Mouse (Mus musculus): Measurements from ENCODE around the gene Incenp. TPM values are rescaled to one million over a fixed set of nuclear protein-coding genes. Genes with fewer than 3 reads are reported as not detected.
A peak's percentile ranks its signal among the peaks of the same experiment; 100 is the strongest.

The Incenp gene
- polyA plus RNA-seq, 1 experiment from 2014 or later, result 84.8 TPM

GRCm38 (mm10) chr19:9923048-9923447, 23.7 kb upstream of the Incenp start:
- Histone ChIP-seq H3K27ac (ENCODE audit: low read depth) (no peak overlapping the region), H3K36me3 (ENCODE audit: control insufficient read depth, insufficient read depth, low read length) (no peaks in the 10 kb centered on the region), H3K4me3 (ENCODE audit: low read depth, low read length) (no peak overlapping the region), H3K4me2 (ENCODE audit: low read length) (no peak overlapping the region), H3K9me3 (ENCODE audit: control insufficient read depth, low read length) (no peaks in the 10 kb centered on the region), H3K9ac (ENCODE audit: low read length) (no peak overlapping the region), H3K27me3 (replicated peaks; ENCODE audit: control insufficient read depth, insufficient read depth, low read length) (no peaks in the 10 kb centered on the region), H3K4me1 (replicated peaks; ENCODE audit: control insufficient read depth, insufficient read depth, low read length) (0 out of 2 replicates have a peak, but pooled peaks cover 4% of the 10 kb centered on the region)
- ATAC-seq (replicated peaks; ENCODE audit: low FRiP score, low TSS enrichment, low read depth) (no peak), DNase-seq (ENCODE audit: low spot score) (no peak)

GRCm38 (mm10) chr19:9922228-9922627, 22.9 kb upstream of the Incenp start:
- 0 out of 2 replicates have a peak, but pooled peaks cover 4% of the 10 kb centered on the region for H3K4me1 ChIP-seq (replicated peaks; ENCODE audit: control insufficient read depth, insufficient read depth, low read length)
- H3K36me3 ChIP-seq (ENCODE audit: control insufficient read depth, insufficient read depth, low read length), result no peaks in the 10 kb centered on the region
- ATAC-seq (replicated peaks; ENCODE audit: low FRiP score, low TSS enrichment, low read depth) (no peak), DNase-seq (ENCODE audit: low spot score) (peak; percentile 47)
- H3K4me3 ChIP-seq (ENCODE audit: low read depth, low read length), result no peak overlapping the region
- H3K27ac ChIP-seq (ENCODE audit: low read depth), result no peak overlapping the region
- H3K27me3 ChIP-seq (replicated peaks; ENCODE audit: control insufficient read depth, insufficient read depth, low read length), result no peaks in the 10 kb centered on the region
- H3K4me2 ChIP-seq (ENCODE audit: low read length), result no peak overlapping the region
- no peaks in the 10 kb centered on the region for H3K9me3 ChIP-seq (ENCODE audit: control insufficient read depth, low read length)
- H3K9ac ChIP-seq (ENCODE audit: low read length), result no peak overlapping the region
- 49% methylated on average over 2 of the region's 2 CpGs for WGBS

GRCm38 (mm10) chr19:9920835-9921784, 21.8 kb upstream of the Incenp start:
- no peaks in the 10 kb centered on the region for H3K27me3 ChIP-seq (replicated peaks; ENCODE audit: control insufficient read depth, insufficient read depth, low read length)
- H3K36me3 ChIP-seq (ENCODE audit: control insufficient read depth, insufficient read depth, low read length), result no peaks in the 10 kb centered on the region
- ATAC-seq (replicated peaks; ENCODE audit: low FRiP score, low TSS enrichment, low read depth) (no peak), DNase-seq (ENCODE audit: low spot score) (peak; percentile 49)
- no peaks in the 10 kb centered on the region for H3K9me3 ChIP-seq (ENCODE audit: control insufficient read depth, low read length)
- no peak overlapping the region for H3K27ac ChIP-seq (ENCODE audit: low read depth)
- H3K4me1 ChIP-seq (replicated peaks; ENCODE audit: control insufficient read depth, insufficient read depth, low read length), result 0 out of 2 replicates have a peak, but pooled peaks cover 4% of the 10 kb centered on the region
- 55% methylated on average over 13 of the region's 13 CpGs for WGBS
- H3K4me2 ChIP-seq (ENCODE audit: low read length), result no peak overlapping the region
- no peak overlapping the region for H3K4me3 ChIP-seq (ENCODE audit: low read depth, low read length)
- H3K9ac ChIP-seq (ENCODE audit: low read length), result no peak overlapping the region

GRCm38 (mm10) chr19:9918176-9918861, 19.0 kb upstream of the Incenp start:
- Histone ChIP-seq H3K4me1 (replicated peaks; ENCODE audit: control insufficient read depth, insufficient read depth, low read length) (no peaks in the 10 kb centered on the region), H3K9me3 (ENCODE audit: control insufficient read depth, low read length) (no peaks in the 10 kb centered on the region), H3K4me2 (ENCODE audit: low read length) (no peak overlapping the region), H3K9ac (ENCODE audit: low read length) (no peak overlapping the region), H3K4me3 (ENCODE audit: low read depth, low read length) (no peak overlapping the region), H3K27me3 (replicated peaks; ENCODE audit: control insufficient read depth, insufficient read depth, low read length) (no peaks in the 10 kb centered on the region), H3K36me3 (ENCODE audit: control insufficient read depth, insufficient read depth, low read length) (no peaks in the 10 kb centered on the region), H3K27ac (ENCODE audit: low read depth) (no peak overlapping the region)
- DNase-seq (ENCODE audit: low spot score), result peak; percentile 18
- WGBS, result 65% methylated on average over 9 of the region's 9 CpGs
- ATAC-seq (replicated peaks; ENCODE audit: low FRiP score, low TSS enrichment, low read depth), result no peak

- DNase-seq (ENCODE audit: low spot score), result peak; percentile 28
- Histone ChIP-seq H3K27me3 (replicated peaks; ENCODE audit: control insufficient read depth, insufficient read depth, low read length) (no peaks in the 10 kb centered on the region), H3K4me2 (ENCODE audit: low read length) (no peak overlapping the region), H3K4me1 (replicated peaks; ENCODE audit: control insufficient read depth, insufficient read depth, low read length) (no peaks in the 10 kb centered on the region), H3K36me3 (ENCODE audit: control insufficient read depth, insufficient read depth, low read length) (no peaks in the 10 kb centered on the region), H3K9me3 (ENCODE audit: control insufficient read depth, low read length) (no peaks in the 10 kb centered on the region), H3K9ac (ENCODE audit: low read length) (no peak overlapping the region), H3K27ac (ENCODE audit: low read depth) (no peak overlapping the region), H3K4me3 (ENCODE audit: low read depth, low read length) (no peak overlapping the region)
- 71% methylated on average over 4 of the region's 4 CpGs for WGBS
- ATAC-seq (replicated peaks; ENCODE audit: low FRiP score, low TSS enrichment, low read depth), result no peak
Measured at GRCm38 (mm10) chr19:9917727-9918126, 18.4 kb upstream of the Incenp start.

- WGBS, result 0% methylated on average over 1 of the region's 1 CpGs
Measured at GRCm38 (mm10) chr19:9915935-9916334, 16.6 kb upstream of the Incenp start.

GRCm38 (mm10) chr19:9914346-9914745, 15.0 kb upstream of the Incenp start:
- Histone ChIP-seq H3K27ac (ENCODE audit: low read depth) (no peak overlapping the region), H3K4me1 (replicated peaks; ENCODE audit: control insufficient read depth, insufficient read depth, low read length) (no peaks in the 10 kb centered on the region), H3K4me3 (ENCODE audit: low read depth, low read length) (no peak overlapping the region), H3K9ac (ENCODE audit: low read length) (no peak overlapping the region), H3K36me3 (ENCODE audit: control insufficient read depth, insufficient read depth, low read length) (no peaks in the 10 kb centered on the region), H3K4me2 (ENCODE audit: low read length) (no peak overlapping the region), H3K9me3 (ENCODE audit: control insufficient read depth, low read length) (no peaks in the 10 kb centered on the region), H3K27me3 (replicated peaks; ENCODE audit: control insufficient read depth, insufficient read depth, low read length) (no peaks in the 10 kb centered on the region)
- no peak for ATAC-seq (replicated peaks; ENCODE audit: low FRiP score, low TSS enrichment, low read depth)
- peak; percentile 21 for DNase-seq (ENCODE audit: low spot score)
- WGBS, result 86% methylated on average over 3 of the region's 3 CpGs

More at GRCm38 (mm10) chr19:9915935-9916334, 16.6 kb upstream of the Incenp start:
- peak; percentile 88 for DNase-seq (ENCODE audit: low spot score)
- H3K27ac ChIP-seq (ENCODE audit: low read depth), result no peak overlapping the region
- H3K9ac ChIP-seq (ENCODE audit: low read length), result no peak overlapping the region
- no peak overlapping the region for H3K4me2 ChIP-seq (ENCODE audit: low read length)
- H3K9me3 ChIP-seq (ENCODE audit: control insufficient read depth, low read length), result no peaks in the 10 kb centered on the region
- ATAC-seq (replicated peaks; ENCODE audit: low FRiP score, low TSS enrichment, low read depth), result no peak; the same call in 1 of the 2 replicates
- H3K4me3 ChIP-seq (ENCODE audit: low read depth, low read length), result no peak overlapping the region
- no peaks in the 10 kb centered on the region for H3K27me3 ChIP-seq (replicated peaks; ENCODE audit: control insufficient read depth, insufficient read depth, low read length)
- H3K36me3 ChIP-seq (ENCODE audit: control insufficient read depth, insufficient read depth, low read length), result no peaks in the 10 kb centered on the region
- H3K4me1 ChIP-seq (replicated peaks; ENCODE audit: control insufficient read depth, insufficient read depth, low read length), result no peaks in the 10 kb centered on the region

GRCm38 (mm10) chr19:9913784-9914183, 14.4 kb upstream of the Incenp start:
- Histone ChIP-seq H3K36me3 (ENCODE audit: control insufficient read depth, insufficient read depth, low read length) (no peaks in the 10 kb centered on the region), H3K27me3 (replicated peaks; ENCODE audit: control insufficient read depth, insufficient read depth, low read length) (no peaks in the 10 kb centered on the region)
- DNase-seq (ENCODE audit: low spot score), result peak; percentile 43

More at GRCm38 (mm10) chr19:9913784-9914183, 14.4 kb upstream of the Incenp start:
- H3K4me2 ChIP-seq (ENCODE audit: low read length), result no peak overlapping the region
- 85% methylated on average over 5 of the region's 5 CpGs for WGBS
- H3K4me1 ChIP-seq (replicated peaks; ENCODE audit: control insufficient read depth, insufficient read depth, low read length), result no peaks in the 10 kb centered on the region
- H3K9ac ChIP-seq (ENCODE audit: low read length), result no peak overlapping the region
- no peak overlapping the region for H3K4me3 ChIP-seq (ENCODE audit: low read depth, low read length)
- H3K27ac ChIP-seq (ENCODE audit: low read depth), result no peak overlapping the region
- no peaks in the 10 kb centered on the region for H3K9me3 ChIP-seq (ENCODE audit: control insufficient read depth, low read length)
- ATAC-seq (replicated peaks; ENCODE audit: low FRiP score, low TSS enrichment, low read depth), result no peak
